Mouse (Mus musculus) liver, embryonic 16.5 days (tissue): ENCODE results near the gene Chek2. TPM values are rescaled to one million over a fixed set of nuclear protein-coding genes. Genes with fewer than 3 reads are reported as not detected.

ENCODE experiments used
- ATAC-seq: fragments of 200-750 bp; cut with Nextera tagmentation; 2 replicates; pipeline ENCODE4 v1.8.0; 2017; ENCODE audit warnings: low read depth, mild to moderate bottlenecking, moderate number of reproducible peaks, moderate library complexity
- H3K27ac ChIP-seq: fragments of 300-500 bp; sonication (generic); 2 replicates; pipeline ENCODE4 v1.5.1; 2014; ENCODE audit warnings: mild to moderate bottlenecking, low read length
- H3K27me3 ChIP-seq: fragments of 300-500 bp; sonication (generic); 2 replicates; pipeline ENCODE4 v1.6.1; 2014; ENCODE audit warnings: low read depth, low read length, mixed read lengths; ENCODE audit not compliant: control insufficient read depth, insufficient read depth
- H3K36me3 ChIP-seq: fragments of 300-500 bp; sonication (generic); 2 replicates; pipeline ENCODE4 v1.6.1; 2014; ENCODE audit warnings: mild to moderate bottlenecking; ENCODE audit not compliant: control insufficient read depth, insufficient read depth
- H3K4me1 ChIP-seq: fragments of 300-500 bp; sonication (generic); 2 replicates; pipeline ENCODE4 v1.6.1; 2014; ENCODE audit warnings: low read depth, low read length, mixed read lengths; ENCODE audit not compliant: control insufficient read depth
- H3K4me2 ChIP-seq: fragments of 300-500 bp; sonication (generic); 2 replicates; pipeline ENCODE4 v1.6.1; 2014; ENCODE audit warnings: low read depth, low read length, mixed read lengths
- H3K4me3 ChIP-seq: fragments of 300-500 bp; sonication (generic); 2 replicates; pipeline ENCODE4 v1.5.1; 2014; ENCODE audit warnings: low read depth, mild to moderate bottlenecking, low read length
- H3K9ac ChIP-seq: fragments of 300-500 bp; sonication (generic); 2 replicates; pipeline ENCODE4 v1.6.1; 2014; ENCODE audit warnings: low read depth, low read length
- H3K9me3 ChIP-seq: fragments of 300-500 bp; sonication (generic); replicated peaks from 2 replicates; pipeline ENCODE4 v1.6.1; 2016; ENCODE audit warnings: low read length; ENCODE audit not compliant: control insufficient read depth
- WGBS: fragments of 180-500 bp; shearing (Covaris S2); extraction: QIAGEN DNeasy Blood & Tissue Kit; methylation state at CpG from one replicate; pipeline ENCODE4 v1.1.7; 2014; ENCODE audit not compliant: insufficient replicate concordance; 5-methylcytosine and 5-hydroxymethylcytosine counted together
- polyA plus RNA-seq: library from polyadenylated mRNA; unstranded; fragments of >200 nt; fragmentation: Nextera tagmentation; extraction: Ambion mirVana; gene quantifications from 2 replicates; pipeline ENCODE4 v1.2.1, GENCODE M21; 2015

Gene Chek2
- polyA plus RNA-seq, 1 experiment from 2014 or later, result 29.3 TPM

DNA sequence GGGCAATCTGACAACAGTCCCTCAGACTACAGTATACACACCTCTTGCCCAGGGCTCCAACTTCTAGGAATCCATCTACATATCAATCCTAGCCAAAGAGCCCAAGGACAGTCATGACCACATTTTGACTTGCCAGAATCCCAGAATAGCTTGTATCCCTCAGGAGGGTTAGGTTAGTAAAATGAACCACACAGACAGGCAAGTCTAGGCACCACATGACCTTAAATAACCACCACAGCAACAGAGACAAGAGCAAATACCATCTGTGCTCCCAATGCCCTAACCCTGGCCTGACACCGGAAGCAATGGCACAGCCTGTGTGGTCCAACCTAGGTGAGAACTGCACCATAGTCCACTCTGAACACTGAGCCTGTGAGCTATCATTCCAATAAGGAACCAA is 33.1 kb upstream of the Chek2 start:
- Histone ChIP-seq H3K4me3 (no peak overlapping the region), H3K27me3 (no peaks in the 10 kb centered on the region), H3K4me2 (peak overlapping the region; percentile 80), H3K27ac (peak overlapping the region; percentile 19; the same call in 1 of the 2 replicates), H3K9me3 (no peaks in the 10 kb centered on the region), H3K9ac (no peak overlapping the region), H3K4me1 (peaks cover 67% of the 10 kb centered on the region), H3K36me3 (peaks cover 16% of the 10 kb centered on the region)
- 83% methylated on average over 1 of the region's 1 CpGs for WGBS
- ATAC-seq, result no peak

DNA sequence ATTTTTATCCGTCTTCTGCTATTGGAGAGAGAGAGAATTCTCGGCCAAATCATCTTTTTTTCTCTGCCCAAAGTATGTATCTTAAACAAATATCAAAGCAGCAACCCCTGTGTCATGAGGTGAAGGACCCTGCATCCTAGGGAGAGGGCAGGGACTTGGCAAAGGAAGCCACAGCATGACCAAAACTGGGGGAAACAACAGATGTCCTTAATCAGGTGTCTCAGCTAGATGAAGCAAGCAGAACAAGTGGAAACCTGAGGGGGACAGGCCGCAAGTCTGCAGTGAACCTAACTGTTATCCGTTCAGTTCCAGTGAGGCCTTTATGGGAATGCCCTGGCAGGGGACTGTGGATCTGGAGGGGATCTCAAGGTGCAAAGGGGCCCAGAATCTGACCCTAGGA is 32.3 kb upstream of the Chek2 start:
- Histone ChIP-seq H3K4me1 (peaks cover 62% of the 10 kb centered on the region), H3K27me3 (no peaks in the 10 kb centered on the region), H3K9me3 (no peaks in the 10 kb centered on the region), H3K36me3 (peaks cover 11% of the 10 kb centered on the region), H3K4me2 (peak overlapping the region; percentile 80), H3K9ac (peak overlapping the region; percentile 100), H3K4me3 (peak overlapping the region; percentile 90), H3K27ac (peak overlapping the region; percentile 96)
- no peak for ATAC-seq
- WGBS, result 74% methylated on average over 4 of the region's 4 CpGs

DNA sequence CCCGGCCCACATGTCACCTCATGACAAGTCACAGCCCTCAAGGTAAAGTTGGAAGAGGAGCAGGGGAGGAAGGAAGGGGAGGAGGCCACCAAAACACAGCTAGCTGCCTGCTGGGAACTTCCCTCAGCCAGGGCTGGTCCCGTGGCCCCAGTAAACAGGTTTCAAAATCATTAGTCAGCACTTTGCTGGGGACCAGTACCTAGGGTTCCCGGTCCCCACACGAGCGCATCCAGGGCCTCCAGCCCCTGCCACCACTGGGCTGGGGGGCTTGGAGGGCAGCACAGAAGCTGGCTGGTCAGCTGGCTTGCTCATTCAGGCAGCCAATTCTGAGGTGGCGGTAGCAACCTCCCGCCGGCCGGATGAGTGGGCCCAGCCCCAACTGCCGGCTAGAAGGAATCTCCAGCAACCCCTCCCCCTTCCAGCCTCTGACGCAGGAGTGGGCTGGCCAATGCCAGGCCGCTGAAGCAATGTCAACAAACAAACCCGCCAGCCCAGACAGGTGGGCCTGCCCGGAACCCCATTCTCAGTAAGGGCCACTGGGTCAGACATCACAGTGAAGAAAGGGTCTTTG is 31.6 kb upstream of the Chek2 start:
- Histone ChIP-seq H3K9me3 (no peaks in the 10 kb centered on the region), H3K36me3 (peaks cover 10% of the 10 kb centered on the region), H3K27ac (peak overlapping the region; percentile 96), H3K4me2 (peak overlapping the region; percentile 80), H3K4me3 (peak overlapping the region; percentile 90), H3K9ac (peak overlapping the region; percentile 100), H3K27me3 (no peaks in the 10 kb centered on the region), H3K4me1 (peaks cover 56% of the 10 kb centered on the region)
- 1% methylated on average over 14 of the region's 14 CpGs for WGBS
- peak; percentile 76 for ATAC-seq

DNA sequence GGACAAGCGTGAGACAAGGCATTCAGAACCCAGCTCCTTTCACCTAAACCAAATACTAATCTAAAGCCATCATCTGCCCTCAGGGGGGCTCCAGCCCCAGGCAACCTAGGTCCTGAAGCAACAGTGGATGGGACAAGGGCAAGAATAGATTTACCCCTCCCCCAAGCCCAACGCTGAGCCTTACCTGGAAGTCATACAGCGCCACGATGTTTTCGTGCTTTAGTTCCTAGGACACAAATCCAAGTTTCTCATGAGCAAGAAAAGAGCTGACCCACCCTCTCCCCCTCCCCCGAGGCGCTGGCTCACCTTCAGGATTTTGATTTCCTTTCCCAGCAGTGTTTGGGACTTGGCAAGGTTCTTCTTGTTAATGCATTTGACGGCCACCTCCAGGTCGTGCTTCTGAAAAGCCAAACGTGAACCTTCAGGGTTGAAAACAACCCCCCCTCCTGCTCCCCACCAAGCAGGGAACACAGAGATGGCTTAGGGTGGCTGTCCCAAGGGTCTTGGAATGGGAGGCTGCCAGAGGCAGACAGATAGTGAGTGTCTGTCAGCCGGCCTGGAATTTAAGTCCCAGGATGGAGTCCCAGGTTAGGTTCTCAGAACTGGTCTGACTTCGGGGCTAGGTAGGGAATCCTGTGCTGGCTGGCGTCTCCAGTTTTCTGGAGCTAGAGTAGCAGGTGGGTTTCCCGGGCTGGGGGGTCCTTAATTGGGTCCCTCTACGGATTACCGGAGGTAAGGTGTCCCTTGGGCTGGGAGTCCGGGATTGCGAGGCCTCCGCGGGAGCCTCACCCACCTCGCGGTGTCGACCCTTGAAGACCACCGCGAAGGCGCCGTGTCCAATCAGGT is 30.7 kb upstream of the Chek2 start:
- H3K27me3 ChIP-seq, result no peaks in the 10 kb centered on the region
- 2% methylated on average over 27 of the region's 27 CpGs for WGBS
- peak overlapping the region; percentile 100 for H3K9ac ChIP-seq
- peaks cover 10% of the 10 kb centered on the region for H3K36me3 ChIP-seq
- ATAC-seq, result no peak
- peak overlapping the region; percentile 80 for H3K4me2 ChIP-seq
- H3K4me3 ChIP-seq, result peak overlapping the region; percentile 90
- H3K27ac ChIP-seq, result peak overlapping the region; percentile 96
- peaks cover 49% of the 10 kb centered on the region for H3K4me1 ChIP-seq
- H3K9me3 ChIP-seq, result no peaks in the 10 kb centered on the region

DNA sequence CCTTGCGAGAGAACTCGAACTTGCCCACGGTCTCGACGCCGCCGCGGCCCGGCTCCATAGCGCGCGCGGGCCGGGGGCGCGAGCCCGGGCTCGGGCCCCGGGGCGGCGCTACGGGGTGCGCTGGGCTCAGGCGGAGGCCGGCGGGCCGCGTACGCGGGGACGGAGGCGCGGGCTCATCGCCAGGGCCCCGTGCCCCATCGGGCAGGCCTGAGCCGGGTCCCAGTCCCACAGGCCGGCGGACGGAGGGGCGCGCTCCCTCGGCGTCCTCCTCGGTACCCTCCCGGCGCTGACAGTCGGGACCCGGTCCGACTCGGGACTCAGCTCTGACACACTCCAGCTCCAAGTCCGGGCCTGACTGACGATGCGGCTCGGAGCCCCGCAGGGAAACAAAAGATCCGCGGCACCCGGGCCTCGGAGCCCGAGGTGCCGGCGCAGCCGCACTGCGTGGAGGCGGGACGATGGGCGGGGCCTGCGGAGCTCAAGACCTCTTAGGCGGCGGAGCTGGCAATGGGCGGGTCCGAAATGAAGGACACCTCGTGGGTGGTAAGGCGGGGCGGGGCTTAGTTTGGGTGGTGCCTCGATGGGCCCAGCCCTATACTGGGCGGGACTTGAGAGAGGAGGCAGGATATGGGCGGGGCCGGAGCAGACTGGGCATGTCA is 30.0 kb upstream of the Chek2 start, which contains the start of gene Ulk1:
Ulk1 (minus strand) TSS at position 431 of the 659 bp plus-strand sequence.
- Histone ChIP-seq H3K27me3 (no peaks in the 10 kb centered on the region), H3K36me3 (peaks cover 5% of the 10 kb centered on the region), H3K9ac (peak within 1 kb of the TSS; percentile 100), H3K4me2 (peak within 1 kb of the TSS; percentile 80), H3K4me1 (peaks cover 41% of the 10 kb centered on the region), H3K4me3 (peak within 1 kb of the TSS; percentile 90), H3K9me3 (no peaks in the 10 kb centered on the region), H3K27ac (peak within 1 kb of the TSS; percentile 96)
- WGBS, result under 1% methylated on average over 73 of the region's 80 CpGs
- peak; percentile 87 for ATAC-seq

DNA sequence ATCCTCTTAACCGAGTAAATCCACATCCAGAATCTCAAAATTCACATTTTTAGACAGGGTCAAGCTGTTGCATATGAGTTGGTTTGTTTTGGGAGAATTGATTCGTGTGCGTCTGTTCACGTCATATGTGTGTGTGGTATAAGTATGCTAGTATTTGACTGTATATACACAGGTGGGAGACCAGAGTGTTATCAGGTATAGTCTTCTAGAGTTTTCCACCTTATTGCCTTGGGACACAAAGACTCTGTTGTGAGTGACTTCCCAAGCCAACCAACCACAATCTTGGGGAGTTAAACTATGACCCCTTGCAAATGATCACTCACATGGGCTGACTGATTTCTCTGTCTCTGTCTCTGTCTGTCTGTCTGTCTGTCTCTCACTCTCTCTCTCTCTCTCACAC is 15.4 kb upstream of the Chek2 start:
- Histone ChIP-seq H3K4me1 (no peaks in the 10 kb centered on the region; the same call in 1 of the 2 replicates), H3K27ac (no peak overlapping the region), H3K4me2 (no peak overlapping the region), H3K9ac (no peak overlapping the region), H3K36me3 (peaks cover 3% of the 10 kb centered on the region; the same call in 1 of the 2 replicates), H3K9me3 (no peaks in the 10 kb centered on the region), H3K4me3 (no peak overlapping the region), H3K27me3 (no peaks in the 10 kb centered on the region)
- WGBS, result 69% methylated on average over 4 of the region's 4 CpGs
- no peak for ATAC-seq

GRCm38 (mm10) chr5:110826781-110827495 is 12.8 kb upstream of the Chek2 start:
- no peak overlapping the region for H3K4me3 ChIP-seq
- H3K4me1 ChIP-seq, result no peaks in the 10 kb centered on the region; the same call in 1 of the 2 replicates
- H3K4me2 ChIP-seq, result no peak overlapping the region
- H3K27me3 ChIP-seq, result no peaks in the 10 kb centered on the region
- H3K27ac ChIP-seq, result no peak overlapping the region
- H3K9me3 ChIP-seq, result no peaks in the 10 kb centered on the region
- ATAC-seq, result no peak
- H3K9ac ChIP-seq, result no peak overlapping the region
- H3K36me3 ChIP-seq, result peaks cover 11% of the 10 kb centered on the region; the same call in 1 of the 2 replicates
- WGBS, result 81% methylated on average over 8 of the region's 8 CpGs

DNA sequence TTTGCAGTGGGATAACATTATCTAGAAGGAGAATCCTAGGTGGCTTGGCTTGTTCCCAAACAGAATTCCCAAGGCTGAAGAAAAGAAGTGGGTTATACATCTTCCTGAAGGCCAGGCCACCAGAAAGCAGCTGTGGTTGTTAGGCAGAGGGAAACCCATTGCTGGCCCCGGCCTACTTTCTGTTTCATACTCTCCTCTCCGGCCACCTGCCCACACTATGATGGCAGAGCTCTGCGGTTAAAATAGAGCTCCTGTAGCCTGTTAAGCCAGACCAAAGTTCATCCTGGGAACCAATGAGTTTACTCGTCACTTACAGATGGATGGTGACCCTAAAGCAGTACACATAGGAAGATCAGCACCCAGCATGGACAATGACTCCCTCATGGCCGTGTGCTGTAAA is 12.2 kb upstream of the Chek2 start:
- Histone ChIP-seq H3K9ac (no peak overlapping the region), H3K27ac (no peak overlapping the region), H3K4me1 (no peaks in the 10 kb centered on the region; the same call in 1 of the 2 replicates), H3K4me3 (no peak overlapping the region), H3K27me3 (no peaks in the 10 kb centered on the region), H3K36me3 (peaks cover 11% of the 10 kb centered on the region; the same call in 1 of the 2 replicates), H3K9me3 (no peaks in the 10 kb centered on the region), H3K4me2 (no peak overlapping the region)
- WGBS, result 74% methylated on average over 5 of the region's 5 CpGs
- no peak for ATAC-seq
